18 mouse cellular contexts compared by ENCODE assay signal in genomic region chr7:83731297-83731696, GRCm38 (mm10). TPM values are rescaled to one million over a fixed set of nuclear protein-coding genes. Genes with fewer than 3 reads are reported as not detected.
A peak's percentile ranks its signal among the peaks of the same experiment; 100 is the strongest.
DNase-seq lines count a peak whose midpoint lies in the region; ATAC-seq and TF ChIP-seq lines count a peak whose summit lies in the region.
"Had no signal": no experiment of that assay in that cellular context is flagged by ENCODE, and none has a peak within 500 bp of the region (broad histone marks: within the 10 kb centered on the region; RNA-seq: fewer than 3 reads in every experiment).

No protein-coding gene starts in this region.

- peak overlapping the region; percentile 81 for H3K4me3 ChIP-seq in cerebellum, adult 2 months (replicated peaks; ENCODE audit: insufficient read depth, low read depth, low read length)
- no peak overlapping the region for H3K4me3 ChIP-seq in heart, embryonic 10.5 days
- no peak overlapping the region for H3K4me3 ChIP-seq in heart, embryonic 12.5 days
- no peak overlapping the region for H3K4me3 ChIP-seq in lung, embryonic 14.5 days (ENCODE audit: low read depth, low read length)
- no peak overlapping the region for H3K4me3 ChIP-seq in lung, postnatal 0 days (ENCODE audit: low read depth, low read length)
- H3K4me3 ChIP-seq: embryonic facial prominence, embryonic 10.5 days; forebrain, embryonic 13.5 days; hindbrain, embryonic 13.5 days had no signal

- TF ChIP-seq EP300 in lung, postnatal 0 days (IDR thresholded peaks at IDR 0.05), result no peak

- no peak overlapping the region for H3K4me2 ChIP-seq in heart, embryonic 12.5 days
- no peak overlapping the region for H3K4me2 ChIP-seq in lung, embryonic 14.5 days
- no peak overlapping the region for H3K4me2 ChIP-seq in lung, postnatal 0 days (replicated peaks; ENCODE audit: low read depth, low read length)
- H3K4me2 ChIP-seq: forebrain, embryonic 13.5 days; hindbrain, embryonic 13.5 days had no signal

- H3K27ac ChIP-seq in cerebellum, adult 2 months (ENCODE audit: insufficient read depth, low read length), result peak overlapping the region; percentile 71
- H3K27ac ChIP-seq in heart, embryonic 10.5 days, result no peak overlapping the region
- H3K27ac ChIP-seq in heart, embryonic 12.5 days (ENCODE audit: poor library complexity, severe bottlenecking), result no peak overlapping the region
- no peak overlapping the region for H3K27ac ChIP-seq in lung, embryonic 14.5 days (ENCODE audit: low read depth)
- no peak overlapping the region for H3K27ac ChIP-seq in lung, postnatal 0 days (ENCODE audit: low read length)
- H3K27ac ChIP-seq: embryonic facial prominence, embryonic 10.5 days; forebrain, embryonic 13.5 days; hindbrain, embryonic 13.5 days had no signal

- TF ChIP-seq POLR2A in cerebellum, adult 2 months (IDR thresholded peaks at IDR 0.05; ENCODE audit: borderline replicate concordance, insufficient read depth, low read length), result no peak

- no peaks in the 10 kb centered on the region for H3K36me3 ChIP-seq in heart, embryonic 10.5 days
- H3K36me3 ChIP-seq in heart, embryonic 12.5 days, result no peaks in the 10 kb centered on the region
- H3K36me3 ChIP-seq in lung, embryonic 14.5 days (ENCODE audit: insufficient read depth), result no peaks in the 10 kb centered on the region
- no peaks in the 10 kb centered on the region for H3K36me3 ChIP-seq in lung, postnatal 0 days (ENCODE audit: insufficient read depth, low read length)
- H3K36me3 ChIP-seq: embryonic facial prominence, embryonic 10.5 days; hindbrain, embryonic 13.5 days had no signal

- DNase-seq in cerebellum, adult 2 months, result peak in 1 of 2 experiments; percentile 29
- no peak for DNase-seq in cerebellum, adult 11 months
- peak; percentile 30 for DNase-seq in heart, embryonic 10.5 days (ENCODE audit: low spot score)
- no peak for DNase-seq in lung, embryonic 14.5 days
- DNase-seq in lung, postnatal 0 days (ENCODE audit: low spot score), result no peak
- peak; percentile 63 for DNase-seq in 3T3-L1 (ENCODE audit: low read depth, low spot score)
- DNase-seq in kidney, adult 9 months, result no peak
- DNase-seq: adrenal gland, adult 8-10 months; adrenal gland, postnatal 36 days; cerebellum, adult 9-10 months; forebrain, postnatal 0 days; gastrocnemius, postnatal 14 days; heart, postnatal 10 days had no signal

- TF ChIP-seq CTCF in cerebellum, adult 2 months (IDR thresholded peaks at IDR 0.05; ENCODE audit: borderline replicate concordance, insufficient read depth, low read depth, low read length), result no peak
- TF ChIP-seq CTCF in lung, embryonic 14.5 days (IDR thresholded peaks at IDR 0.05; ENCODE audit: low read depth), result no peak
- TF ChIP-seq CTCF in lung, postnatal 0 days (IDR thresholded peaks at IDR 0.05), result no peak

- H3K27me3 ChIP-seq in cerebellum, adult 2 months (ENCODE audit: control insufficient read depth, insufficient read depth, low read length), result no peaks in the 10 kb centered on the region
- H3K27me3 ChIP-seq in heart, embryonic 10.5 days (ENCODE audit: insufficient read depth, poor library complexity, severe bottlenecking), result no peaks in the 10 kb centered on the region
- H3K27me3 ChIP-seq in heart, embryonic 12.5 days (replicated peaks), result 0 out of 2 replicates have a peak, but pooled peaks cover 4% of the 10 kb centered on the region
- H3K27me3 ChIP-seq in lung, embryonic 14.5 days (ENCODE audit: insufficient read depth, low read length), result no peaks in the 10 kb centered on the region
- H3K27me3 ChIP-seq in lung, postnatal 0 days (replicated peaks; ENCODE audit: insufficient read depth, low read length), result no peaks in the 10 kb centered on the region
- H3K27me3 ChIP-seq: forebrain, embryonic 13.5 days; hindbrain, embryonic 13.5 days had no signal

- peaks cover 10% of the 10 kb centered on the region; the same call in 1 of the 2 replicates for H3K4me1 ChIP-seq in cerebellum, adult 2 months (ENCODE audit: control insufficient read depth, insufficient read depth, low read length)
- H3K4me1 ChIP-seq in heart, embryonic 10.5 days, result peaks cover 4% of the 10 kb centered on the region; the same call in 1 of the 2 replicates
- H3K4me1 ChIP-seq in heart, embryonic 12.5 days (replicated peaks), result 0 out of 2 replicates have a peak, but pooled peaks cover 6% of the 10 kb centered on the region
- peaks cover 3% of the 10 kb centered on the region; the same call in 1 of the 2 replicates for H3K4me1 ChIP-seq in lung, embryonic 14.5 days (ENCODE audit: insufficient read depth)
- H3K4me1 ChIP-seq in lung, postnatal 0 days (ENCODE audit: insufficient read depth, low read depth, low read length), result no peaks in the 10 kb centered on the region
- H3K4me1 ChIP-seq: forebrain, embryonic 13.5 days had no signal

- H3K9ac ChIP-seq in heart, embryonic 12.5 days, result no peak overlapping the region
- H3K9ac ChIP-seq in lung, embryonic 14.5 days, result no peak overlapping the region
- H3K9ac ChIP-seq in lung, postnatal 0 days (replicated peaks; ENCODE audit: low read depth), result no peak overlapping the region
- H3K9ac ChIP-seq: forebrain, embryonic 13.5 days; forebrain, postnatal 0 days; hindbrain, embryonic 13.5 days had no signal

- H3K9me3 ChIP-seq in heart, embryonic 10.5 days, result no peaks in the 10 kb centered on the region
- no peaks in the 10 kb centered on the region for H3K9me3 ChIP-seq in heart, embryonic 12.5 days (replicated peaks)
- H3K9me3 ChIP-seq in lung, embryonic 14.5 days (ENCODE audit: low read depth, low read length), result no peaks in the 10 kb centered on the region
- H3K9me3 ChIP-seq in lung, postnatal 0 days (ENCODE audit: low read length), result no peaks in the 10 kb centered on the region
- H3K9me3 ChIP-seq: embryonic facial prominence, embryonic 10.5 days; forebrain, embryonic 13.5 days; hindbrain, embryonic 13.5 days had no signal

- ATAC-seq in heart, embryonic 12.5 days (ENCODE audit: insufficient number of reproducible peaks, low FRiP score), result no peak
- ATAC-seq in lung, embryonic 14.5 days (ENCODE audit: insufficient read depth), result peak; percentile 26; the same call in 1 of the 2 replicates
- no peak for ATAC-seq in lung, postnatal 0 days
- ATAC-seq: forebrain, embryonic 13.5 days; intestine, embryonic 16.5 days had no signal

- WGBS in cerebellum, adult 2 months, result 21% methylated on average over 6 of the region's 6 CpGs
- 81% methylated on average over 6 of the region's 6 CpGs for WGBS in heart, embryonic 10.5 days
- WGBS in heart, embryonic 12.5 days, result 80% methylated on average over 6 of the region's 6 CpGs
- WGBS in lung, embryonic 14.5 days, result 48% methylated on average over 6 of the region's 6 CpGs
- WGBS in lung, postnatal 0 days, result 50% methylated on average over 6 of the region's 6 CpGs

RNA-seq across cellular contexts. Expression of gene Il16, which starts 14.2 kb away (rescaled TPM):
- polyA plus RNA-seq in cerebellum, adult 2 months (2012; rRNA removed), result 84.9 and 108 TPM in 2 replicates
- polyA plus RNA-seq in heart, embryonic 10.5 days (2016; fragmentation: Nextera tagmentation; extraction: Ambion mirVana), result 1.7 and 2.0 TPM in 2 replicates
- polyA plus RNA-seq in heart, embryonic 12.5 days (2016; fragmentation: Nextera tagmentation; extraction: Ambion mirVana), result 1.8 and 2.0 TPM in 2 replicates
- polyA plus RNA-seq in lung, embryonic 14.5 days (2014; fragmentation: Nextera tagmentation; extraction: Ambion mirVana), result 2.3 and 2.8 TPM in 2 replicates
- polyA plus RNA-seq in lung, postnatal 0 days (2015; fragmentation: Nextera tagmentation; extraction: Ambion mirVana), result 7.9 and 8.0 TPM in 2 replicates

Comparison
In these comparisons a context has a peak if more than half of its experiments do, and no peak if none do; other contexts are left out.
1. DNase-seq: peak in heart, embryonic 10.5 days (single experiment) and 3T3-L1 (single experiment); none in cerebellum, adult 11 months (single experiment), lung, embryonic 14.5 days (single experiment), lung, postnatal 0 days (single experiment) and kidney, adult 9 months (single experiment).